Mouse (Mus musculus) liver, adult 2 months (tissue): ENCODE measurements at regions not wholly inside any gene's neighbourhood (a gene's known extent, or its start where the extent isn't known, plus 50 kb on each side); places are given as distances from the start of the nearest gene placed in this dataset.

Experiments
- DNase-seq: peaks from one replicate; pipeline ENCODE4 v3.0.0-alpha.2; 2011; ENCODE audit warnings: low read depth, low spot score; ENCODE audit errors: extremely low read depth
- H3K27ac ChIP-seq: fragments of 200-500 bp; replicated peaks from 2 replicates; pipeline ENCODE4 v1.5.1; 2012; ENCODE audit warnings: low read depth, mild to moderate bottlenecking, control low read depth, inconsistent platforms, low read length; ENCODE audit not compliant: insufficient read depth
- H3K27me3 ChIP-seq: fragments of 200-500 bp; 2 replicates; pipeline ENCODE4 v1.6.1; 2012; ENCODE audit warnings: mild to moderate bottlenecking, moderate library complexity, low read length, inconsistent platforms; ENCODE audit not compliant: control insufficient read depth, insufficient read depth
- H3K36me3 ChIP-seq: fragments of 200-500 bp; 2 replicates; pipeline ENCODE4 v1.6.1; 2012; ENCODE audit warnings: low read length, inconsistent platforms; ENCODE audit not compliant: control insufficient read depth, insufficient read depth
- H3K4me1 ChIP-seq: fragments of 200-500 bp; 2 replicates; pipeline ENCODE4 v1.6.1; 2011; ENCODE audit warnings: low read length; ENCODE audit not compliant: control insufficient read depth, insufficient read depth
- H3K4me3 ChIP-seq: fragments of 200-500 bp; 2 replicates; pipeline ENCODE4 v1.5.1; 2011; ENCODE audit warnings: low read depth, mild to moderate bottlenecking, control low read depth, low read length, moderate library complexity; ENCODE audit not compliant: insufficient read depth
- H3K79me2 ChIP-seq: fragments of 200-500 bp; 2 replicates; pipeline ENCODE4 v1.6.1; 2012; ENCODE audit warnings: inconsistent platforms, mild to moderate bottlenecking, low read length, moderate library complexity; ENCODE audit not compliant: control insufficient read depth, insufficient read depth
- H3K9ac ChIP-seq: fragments of 200-500 bp; 2 replicates; pipeline ENCODE4 v1.6.1; 2012; ENCODE audit warnings: low read depth, mild to moderate bottlenecking, control low read depth, inconsistent platforms, low read length
- CTCF ChIP-seq: fragments of 200-500 bp; IDR thresholded peaks from 2 replicates; pipeline ENCODE4 v1.5.1; 2011; ENCODE audit warnings: low read depth, low read length, control low read depth
- POLR2A ChIP-seq: fragments of 200-500 bp; IDR thresholded peaks from 2 replicates; pipeline ENCODE4 v1.6.1; 2011; ENCODE audit warnings: low read length, control low read depth; ENCODE audit not compliant: insufficient read depth; ENCODE audit errors: extremely low read depth
- WGBS: fragments of 180-500 bp; shearing (Covaris S2); methylation state at CpG from one replicate; pipeline ENCODE4 v1.1.7; 2018; 5-methylcytosine and 5-hydroxymethylcytosine counted together

GRCm38 (mm10) chr16:51809120-51809519, 221.9 kb upstream of the Cblb start:
- H3K4me3 ChIP-seq = no peak overlapping the region
- no peaks in the 10 kb centered on the region for H3K4me1 ChIP-seq
- no peaks in the 10 kb centered on the region for H3K36me3 ChIP-seq
- no peak for TF ChIP-seq CTCF
- TF ChIP-seq POLR2A = no peak
- DNase-seq = no peak
- H3K27ac ChIP-seq = no peak overlapping the region
- 77% methylated on average over 2 of the region's 2 CpGs for WGBS
- no peak overlapping the region for H3K9ac ChIP-seq
- no peaks in the 10 kb centered on the region for H3K79me2 ChIP-seq
- H3K27me3 ChIP-seq = no peaks in the 10 kb centered on the region

GRCm38 (mm10) chr16:51811073-51811472, 220.0 kb upstream of the Cblb start:
- Histone ChIP-seq H3K4me3 (no peak overlapping the region), H3K9ac (no peak overlapping the region), H3K27me3 (no peaks in the 10 kb centered on the region), H3K36me3 (no peaks in the 10 kb centered on the region), H3K4me1 (no peaks in the 10 kb centered on the region), H3K27ac (no peak overlapping the region), H3K79me2 (no peaks in the 10 kb centered on the region)
- no peak for TF ChIP-seq CTCF
- TF ChIP-seq POLR2A = no peak
- DNase-seq = no peak
- WGBS = 98% methylated on average over 1 of the region's 1 CpGs

- no peaks in the 10 kb centered on the region for H3K4me1 ChIP-seq
- no peaks in the 10 kb centered on the region for H3K27me3 ChIP-seq
- H3K79me2 ChIP-seq = no peaks in the 10 kb centered on the region
- H3K4me3 ChIP-seq = no peak overlapping the region
- no peak for DNase-seq
- no peak overlapping the region for H3K27ac ChIP-seq
- TF ChIP-seq CTCF (no peak), POLR2A (no peak)
- H3K36me3 ChIP-seq = no peaks in the 10 kb centered on the region
- H3K9ac ChIP-seq = no peak overlapping the region
- WGBS = 84% methylated on average over 3 of the region's 3 CpGs
Observed at GRCm38 (mm10) chr16:51842770-51843169, 188.3 kb upstream of the Cblb start.

- no peaks in the 10 kb centered on the region for H3K36me3 ChIP-seq
- WGBS = 89% methylated on average over 4 of the region's 4 CpGs
- H3K9ac ChIP-seq = no peak overlapping the region
- TF ChIP-seq CTCF (no peak), POLR2A (no peak)
- no peaks in the 10 kb centered on the region for H3K27me3 ChIP-seq
- H3K4me1 ChIP-seq = no peaks in the 10 kb centered on the region
- no peak overlapping the region for H3K4me3 ChIP-seq
- no peak for DNase-seq
- H3K27ac ChIP-seq = no peak overlapping the region
- H3K79me2 ChIP-seq = no peaks in the 10 kb centered on the region
Observed at GRCm38 (mm10) chr16:51845539-51845938, 185.5 kb upstream of the Cblb start.

GRCm38 (mm10) chr16:51880711-51881110, 150.3 kb upstream of the Cblb start:
- H3K4me3 ChIP-seq = no peak overlapping the region
- H3K4me1 ChIP-seq = no peaks in the 10 kb centered on the region
- H3K36me3 ChIP-seq = no peaks in the 10 kb centered on the region
- H3K27ac ChIP-seq = no peak overlapping the region
- no peaks in the 10 kb centered on the region for H3K27me3 ChIP-seq
- 88% methylated on average over 4 of the region's 4 CpGs for WGBS
- no peak overlapping the region for H3K9ac ChIP-seq
- DNase-seq = no peak
- TF ChIP-seq POLR2A (no peak), CTCF (no peak)
- H3K79me2 ChIP-seq = no peaks in the 10 kb centered on the region

- no peak overlapping the region for H3K27ac ChIP-seq
- no peak overlapping the region for H3K4me3 ChIP-seq
- H3K4me1 ChIP-seq = no peaks in the 10 kb centered on the region
- 97% methylated on average over 2 of the region's 2 CpGs for WGBS
- no peaks in the 10 kb centered on the region for H3K79me2 ChIP-seq
- no peak overlapping the region for H3K9ac ChIP-seq
- TF ChIP-seq CTCF = no peak
- no peak for TF ChIP-seq POLR2A
- no peak for DNase-seq
- no peaks in the 10 kb centered on the region for H3K36me3 ChIP-seq
- H3K27me3 ChIP-seq = no peaks in the 10 kb centered on the region
Observed at GRCm38 (mm10) chr16:51881127-51881526, 149.9 kb upstream of the Cblb start.
